Mouse (Mus musculus) thymus, postnatal 0 days (tissue): ENCODE measurements around the gene Brpf1. TPM values are rescaled to one million over a fixed set of nuclear protein-coding genes. Genes with fewer than 3 reads are reported as not detected.

Source experiments
- DNase-seq: peaks from one replicate; pipeline ENCODE4 v3.0.0-alpha.2; 2015; ENCODE audit warnings: low spot score
- polyA plus RNA-seq: library from polyadenylated mRNA; unstranded; fragments of >200 nt; fragmentation: Nextera tagmentation; extraction: Ambion mirVana; gene quantifications from 2 replicates; pipeline ENCODE4 v1.2.1, GENCODE M21; 2015

Brpf1 gene
- 19.8 and 20.5 TPM in 2 replicates for polyA plus RNA-seq

DNA sequence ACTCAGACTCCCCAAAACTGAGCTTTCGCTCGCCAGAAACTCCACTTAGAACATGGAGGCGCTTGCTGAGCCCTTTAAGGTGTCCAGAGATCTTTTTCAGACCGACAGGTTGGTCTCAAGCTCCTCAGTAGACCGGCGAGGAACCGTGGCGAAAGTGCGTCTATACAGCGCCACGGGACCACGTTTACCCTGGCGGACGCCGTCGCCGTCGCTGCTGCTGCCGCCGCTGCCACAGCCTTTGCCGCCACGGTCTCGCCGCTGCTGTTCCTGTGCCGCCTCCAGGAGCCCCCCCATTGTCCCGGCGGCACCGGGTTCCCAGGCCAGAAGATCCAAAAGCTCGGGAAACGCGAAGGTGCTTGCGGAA lies at the start of gene Brpf1:
Brpf1 (plus strand) TSS at position 152 of the 364 bp plus-strand sequence.
- no peak for DNase-seq

- no peak for DNase-seq
Measured at GRCm38 (mm10) chr6:113261174-113261858, 45.6 kb upstream of the Brpf1 start.

GRCm38 (mm10) chr6:113263531-113263930 lies 43.4 kb upstream of the Brpf1 start:
- DNase-seq, result no peak

DNA sequence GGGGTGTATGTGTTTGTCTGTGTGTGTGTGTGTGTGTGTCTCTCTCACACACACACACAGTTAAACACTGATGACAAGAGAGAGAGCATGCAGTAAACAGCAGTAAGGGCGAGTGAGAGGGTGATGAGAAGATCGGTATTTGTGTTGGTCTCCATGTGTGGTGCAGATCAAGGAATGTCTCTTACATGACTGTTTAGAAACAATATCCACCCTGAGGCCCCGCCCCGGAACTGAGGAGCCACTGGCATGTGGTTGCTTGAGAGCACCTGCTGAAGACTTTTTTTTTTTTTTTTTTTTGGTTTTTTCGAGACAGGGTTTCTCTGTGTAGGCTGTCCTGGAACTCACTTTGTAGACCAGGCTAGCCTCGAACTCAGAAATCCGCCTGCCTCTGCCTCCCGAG lies 42.5 kb upstream of the Brpf1 start:
- DNase-seq, result no peak

DNA sequence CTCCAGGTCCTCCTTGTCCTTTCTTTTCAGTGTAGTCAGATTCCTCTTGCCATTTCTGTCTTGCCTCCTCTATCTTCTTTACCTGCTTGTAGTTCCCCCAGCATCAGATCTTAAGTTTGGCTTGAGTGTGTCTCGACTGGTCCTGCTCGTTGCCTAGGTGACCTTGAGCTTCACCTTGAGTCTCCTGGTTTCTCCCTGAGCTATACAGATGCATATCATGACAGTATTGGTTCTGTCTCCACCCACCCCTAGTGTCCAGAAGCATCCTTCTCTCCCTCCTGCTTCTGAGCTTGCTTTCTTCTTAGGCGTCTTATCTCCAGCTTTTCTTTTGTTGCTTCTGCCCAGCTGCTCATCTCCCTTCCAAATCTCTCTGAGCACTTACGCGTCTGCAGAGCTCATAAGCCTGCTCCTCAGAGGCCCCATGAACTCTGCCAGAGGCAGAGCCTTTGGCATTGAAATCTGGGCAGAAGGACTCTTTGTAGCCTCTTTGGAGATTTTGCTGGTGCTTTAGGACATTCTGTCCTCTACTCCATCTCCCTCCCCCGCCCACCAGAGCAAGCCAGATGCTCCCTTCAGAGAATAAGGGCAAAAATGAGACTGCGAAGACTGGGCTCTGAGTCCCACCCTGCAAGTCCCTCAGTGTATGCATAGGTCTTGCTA lies 39.8 kb upstream of the Brpf1 start:
- no peak for DNase-seq

DNA sequence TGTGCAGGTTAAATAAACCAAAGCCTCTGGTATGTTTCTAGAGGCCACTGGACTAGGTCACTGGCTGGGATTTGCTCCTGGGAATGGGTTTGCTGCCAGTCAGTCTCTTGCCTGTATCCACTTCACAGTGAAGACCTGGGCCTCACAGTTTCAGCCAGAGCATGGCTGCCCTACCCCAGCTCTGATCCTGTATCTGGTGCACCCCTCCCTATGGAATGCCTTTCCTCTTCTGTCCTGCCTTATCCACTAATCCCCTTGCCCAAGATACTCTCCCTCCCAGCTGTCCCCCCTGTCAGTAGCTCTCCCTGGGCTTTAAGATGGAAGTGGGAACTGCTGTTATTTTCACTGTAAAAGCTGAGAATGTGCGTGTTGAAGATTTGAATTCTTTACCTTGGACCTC lies 38.9 kb upstream of the Brpf1 start:
- DNase-seq, result no peak

GRCm38 (mm10) chr6:113272365-113272764 lies 34.6 kb upstream of the Brpf1 start:
- no peak for DNase-seq

DNA sequence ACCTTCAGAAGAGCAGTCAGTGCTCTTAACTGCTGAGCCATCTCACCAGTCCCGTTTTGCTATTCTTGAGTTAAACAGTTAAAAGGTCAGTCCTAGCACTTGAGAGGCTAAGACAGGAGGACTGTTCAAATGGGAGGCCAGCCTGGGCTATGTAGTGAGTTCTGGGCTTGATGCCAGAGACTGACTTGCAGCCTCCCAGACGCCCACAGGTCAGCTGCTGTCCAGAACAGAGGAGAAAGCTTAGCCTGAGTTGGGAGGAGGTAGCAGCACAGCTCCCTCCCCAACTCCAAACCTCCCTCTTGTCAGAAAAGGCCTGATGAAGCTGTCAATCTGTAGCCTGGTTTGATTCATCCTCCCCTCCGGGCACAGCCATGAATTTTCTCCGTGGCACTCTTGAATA lies 30.1 kb upstream of the Brpf1 start:
- no peak for DNase-seq

GRCm38 (mm10) chr6:113281676-113282075 lies 25.3 kb upstream of the Brpf1 start:
- DNase-seq, result no peak

- peak; percentile 22 for DNase-seq
Measured at GRCm38 (mm10) chr6:113282101-113282802, 24.7 kb upstream of the Brpf1 start, which contains the start of gene Cpne9. Gene Cpne9 (plus strand): TSS chr6:113282307.

DNA sequence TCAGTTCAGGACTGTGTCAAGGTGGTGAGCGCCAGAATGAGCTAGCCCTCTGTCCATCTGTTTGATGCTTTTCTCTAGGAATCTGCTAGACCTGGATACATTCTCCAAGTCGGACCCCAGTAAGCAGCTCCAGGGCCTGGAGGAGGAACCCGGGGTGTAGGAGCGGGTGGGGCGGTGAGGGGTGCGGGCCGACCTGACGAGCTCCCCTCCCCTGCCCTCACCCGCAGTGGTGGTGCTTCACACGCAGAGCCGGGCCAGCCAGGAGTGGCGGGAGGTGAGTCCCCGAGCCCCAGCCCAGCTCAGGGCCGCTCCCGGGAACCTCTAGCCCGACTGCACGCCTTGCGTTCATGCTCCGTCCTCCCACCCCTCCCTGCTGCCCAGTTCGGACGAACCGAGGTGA lies 24.0 kb upstream of the Brpf1 start:
- no peak for DNase-seq

DNA sequence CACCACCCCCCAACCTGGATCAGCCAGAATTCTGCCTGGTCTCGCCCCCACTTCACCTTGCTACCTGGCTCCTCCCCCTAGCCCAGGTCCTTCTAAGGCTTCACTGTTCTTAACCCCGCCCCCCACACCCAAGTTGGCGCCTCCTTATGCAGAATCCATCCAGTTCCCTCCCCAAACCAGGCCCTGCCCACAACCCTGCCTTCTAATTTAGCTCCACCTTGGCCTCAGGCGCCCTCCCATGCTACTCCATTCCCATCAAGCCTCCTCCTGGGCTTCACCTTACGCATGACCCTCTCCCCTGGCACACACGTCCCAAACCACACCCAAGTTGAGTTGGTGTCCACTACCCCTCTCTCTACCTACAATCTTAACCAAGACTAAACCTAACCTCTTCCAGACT lies 23.4 kb upstream of the Brpf1 start:
- no peak for DNase-seq

- no peak for DNase-seq
Measured at GRCm38 (mm10) chr6:113284931-113285330, 22.0 kb upstream of the Brpf1 start.

- DNase-seq, result no peak
Measured at GRCm38 (mm10) chr6:113286316-113286715, 20.6 kb upstream of the Brpf1 start.

GRCm38 (mm10) chr6:113287236-113287635 lies 19.7 kb upstream of the Brpf1 start:
- no peak for DNase-seq

GRCm38 (mm10) chr6:113289346-113289745 lies 17.6 kb upstream of the Brpf1 start:
- no peak for DNase-seq

DNA sequence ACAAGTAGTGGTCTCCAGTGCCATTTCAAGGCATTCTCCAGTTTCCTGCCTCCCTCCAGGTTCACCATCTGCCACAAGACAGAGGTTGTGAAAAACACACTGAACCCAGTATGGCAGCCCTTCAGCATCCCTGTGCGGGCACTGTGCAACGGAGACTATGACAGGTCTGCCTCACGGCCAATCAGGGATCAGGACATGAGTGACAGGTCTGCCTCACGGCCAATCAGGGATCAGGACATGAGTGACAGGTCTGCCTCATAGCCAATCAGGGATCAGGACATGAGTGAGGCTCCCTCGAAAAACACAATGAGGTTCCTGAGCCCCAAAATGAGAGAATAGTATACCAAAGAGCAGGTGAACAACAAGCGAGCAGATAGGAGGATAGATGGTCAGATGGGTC lies 16.6 kb upstream of the Brpf1 start:
- no peak for DNase-seq

- DNase-seq, result no peak
Measured at GRCm38 (mm10) chr6:113292938-113293337, 14.0 kb upstream of the Brpf1 start.

GRCm38 (mm10) chr6:113296046-113296445 lies 10.9 kb upstream of the Brpf1 start:
- DNase-seq, result no peak

- no peak for DNase-seq
Measured at GRCm38 (mm10) chr6:113296639-113297038, 10.3 kb upstream of the Brpf1 start.

GRCm38 (mm10) chr6:113301350-113301749 lies 5.6 kb upstream of the Brpf1 start:
- no peak for DNase-seq

- DNase-seq, result peak; percentile 69
Measured at GRCm38 (mm10) chr6:113302258-113302657, 4.7 kb upstream of the Brpf1 start.
